Mouse (Mus musculus) 3T3-L1 (cell line): Measurements from ENCODE around the gene Nrd1.

Source experiments
- DNase-seq: peaks from one replicate; pipeline ENCODE4 v3.0.0-alpha.2; 2015; ENCODE audit warnings: low read depth, low spot score

The Nrd1 gene

DNA sequence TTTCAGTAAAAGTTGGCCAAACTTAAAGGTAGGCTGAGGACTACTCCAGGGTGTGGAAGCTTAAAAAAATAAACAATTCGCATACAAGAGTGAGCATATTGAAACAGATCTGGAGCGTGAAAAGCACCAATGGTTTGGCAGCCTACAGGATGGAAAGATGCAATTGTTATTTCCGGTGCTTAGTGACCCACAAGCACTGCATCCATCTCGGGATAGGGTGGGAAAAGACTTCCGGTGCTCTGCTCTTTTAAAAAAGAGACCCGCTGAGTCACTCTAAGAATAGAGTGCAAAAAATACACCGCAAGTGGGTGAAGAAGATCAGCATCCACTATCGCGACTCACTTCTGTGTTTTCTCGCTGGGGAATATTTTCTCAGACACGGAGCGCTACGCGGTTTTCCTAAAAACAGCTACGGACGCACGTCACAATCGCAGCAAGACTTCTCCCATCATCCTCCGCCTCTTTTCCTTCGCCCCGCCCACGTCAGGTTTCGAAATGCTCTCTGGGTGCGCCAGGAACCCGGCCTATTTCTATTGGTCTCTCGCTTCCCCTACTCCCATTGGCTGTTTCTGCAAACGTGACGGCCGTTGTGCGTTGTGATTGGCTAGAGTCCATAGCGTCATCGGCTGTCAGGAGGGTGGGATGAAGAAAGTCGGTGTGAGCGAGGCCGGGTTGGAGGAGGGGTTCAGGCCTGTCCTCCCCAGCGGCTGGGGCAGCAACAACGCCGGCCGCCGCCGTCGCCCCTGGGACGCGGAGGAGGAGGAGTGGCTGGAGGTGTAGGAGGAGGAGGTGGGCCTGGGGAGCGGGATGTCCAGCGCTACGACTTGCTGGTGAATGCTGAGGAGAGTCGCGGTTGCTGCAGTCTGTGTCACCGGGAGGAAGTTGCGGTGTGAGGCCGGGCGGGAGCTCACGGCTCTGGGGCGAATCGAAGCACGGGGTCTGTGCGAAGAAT lies at the start of gene Nrd1:
TSS of gene Nrd1 (plus strand) at position 657 of the 952 bp plus-strand sequence.
- peak; percentile 100 for DNase-seq

DNA sequence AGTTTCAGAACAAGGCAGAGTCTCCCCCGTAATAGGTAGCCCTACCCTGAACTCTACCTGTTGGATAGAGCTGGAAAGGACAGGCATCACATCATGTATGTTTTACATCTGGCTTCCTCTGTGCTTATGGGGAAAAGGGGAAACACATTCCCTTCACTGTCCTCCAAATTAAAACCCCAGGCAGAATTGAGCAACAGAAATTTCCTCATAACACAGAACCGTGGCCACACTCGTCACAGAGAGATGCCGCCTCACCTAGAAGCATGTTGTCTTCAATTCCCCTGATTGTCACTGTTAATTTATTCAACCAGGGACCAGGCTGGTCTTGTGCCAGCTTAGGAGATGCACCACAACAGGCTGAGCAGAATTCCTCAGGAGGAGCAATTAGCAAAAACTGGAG lies 48.8 kb upstream of the Nrd1 start:
- DNase-seq = no peak

DNA sequence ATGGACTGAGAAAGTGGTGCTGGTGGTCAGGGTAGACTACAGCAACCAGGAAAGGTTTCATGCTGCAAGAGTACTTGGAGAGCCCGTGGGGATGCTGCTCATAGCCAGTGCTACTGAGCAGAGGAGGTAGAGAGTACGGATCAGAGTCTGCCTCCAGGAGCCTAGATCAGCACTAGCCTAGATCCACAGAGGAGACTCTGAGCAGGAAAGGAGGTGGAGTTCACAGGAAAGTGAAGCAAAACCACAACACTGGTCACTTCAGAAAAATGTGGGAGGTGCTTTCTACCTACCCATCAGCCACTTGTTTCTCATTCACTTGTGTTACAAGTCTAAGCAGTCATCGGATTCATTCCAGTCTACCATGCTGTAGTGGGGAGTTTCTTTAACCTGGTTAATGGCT lies 40.8 kb upstream of the Nrd1 start:
- peak; percentile 64 for DNase-seq

DNA sequence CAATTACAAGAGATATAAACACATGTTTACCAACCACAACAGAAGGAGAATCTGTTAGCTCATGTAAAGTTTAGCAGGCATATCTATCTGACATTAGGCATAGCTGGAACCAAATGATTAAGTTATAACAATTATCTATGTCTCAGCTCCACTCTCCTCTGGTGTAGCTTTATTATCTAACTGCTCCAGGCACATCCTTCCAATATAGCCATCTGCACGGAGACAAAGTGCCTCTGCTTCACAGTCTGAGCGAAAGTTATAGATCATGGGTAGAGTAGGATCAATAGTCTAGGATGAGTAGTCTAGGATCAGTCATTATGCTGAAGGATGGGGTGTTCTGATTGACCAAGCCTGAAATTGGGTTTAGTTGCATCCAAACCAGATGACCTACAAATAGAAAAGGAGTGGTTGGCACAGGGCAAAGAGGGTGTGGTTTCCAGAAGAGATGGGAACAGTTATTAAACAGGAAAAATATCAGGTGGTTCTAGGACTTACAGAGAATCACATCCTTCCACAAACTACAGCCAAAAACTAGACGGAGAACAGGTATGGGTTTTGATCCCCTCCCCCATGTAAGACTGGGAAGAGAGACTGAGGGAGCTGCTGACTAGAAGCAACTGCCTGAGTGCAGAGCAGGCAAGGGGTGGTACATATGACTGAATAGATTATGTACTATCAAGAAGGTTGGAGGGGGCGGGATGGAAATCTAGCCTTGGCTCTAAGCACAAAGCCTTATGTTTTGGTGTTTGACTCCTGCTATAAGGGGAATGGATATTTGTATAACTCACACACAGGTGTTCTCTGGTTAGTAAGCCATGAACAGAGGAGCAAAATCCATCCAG lies 39.6 kb upstream of the Nrd1 start:
- DNase-seq = no peak

DNA sequence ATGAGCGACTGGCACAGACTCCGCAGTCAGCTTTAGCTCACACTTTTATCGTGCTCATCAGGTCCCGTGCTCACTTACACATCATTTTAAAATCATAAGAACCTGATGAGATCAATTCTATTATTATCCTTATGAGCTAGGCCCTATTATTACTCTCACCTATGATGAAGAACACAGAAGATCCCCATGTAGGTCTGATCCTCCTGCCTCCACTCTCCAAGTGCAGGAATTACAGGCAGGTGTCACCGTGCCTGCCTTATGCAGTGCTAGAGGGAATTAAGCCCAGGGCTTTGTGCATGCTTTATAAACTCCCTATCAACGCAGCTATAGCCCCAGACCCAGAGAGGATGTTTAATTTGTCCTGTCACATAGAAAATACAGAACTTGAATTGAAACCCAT lies 37.4 kb upstream of the Nrd1 start:
- DNase-seq = no peak

DNA sequence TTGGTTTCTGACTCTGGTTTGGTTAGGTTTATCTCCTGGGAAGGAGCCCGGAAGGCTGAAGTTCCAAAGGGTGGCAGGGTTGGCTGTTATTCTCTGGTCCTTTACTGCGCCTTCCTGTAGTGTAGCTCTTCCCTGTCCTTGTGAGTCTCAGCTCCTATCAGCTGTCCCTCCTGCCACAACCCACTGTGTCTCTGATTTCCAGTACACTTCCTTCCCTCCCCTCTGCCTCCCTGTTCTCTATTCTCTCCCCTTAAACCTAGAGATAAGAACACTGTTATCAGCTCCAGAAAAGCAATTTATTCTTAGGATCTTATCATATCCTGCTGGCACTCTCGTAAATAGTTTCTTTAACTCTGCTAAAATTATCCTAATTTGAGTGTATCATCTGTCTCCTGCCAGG lies 30.9 kb upstream of the Nrd1 start:
- DNase-seq = no peak

DNA sequence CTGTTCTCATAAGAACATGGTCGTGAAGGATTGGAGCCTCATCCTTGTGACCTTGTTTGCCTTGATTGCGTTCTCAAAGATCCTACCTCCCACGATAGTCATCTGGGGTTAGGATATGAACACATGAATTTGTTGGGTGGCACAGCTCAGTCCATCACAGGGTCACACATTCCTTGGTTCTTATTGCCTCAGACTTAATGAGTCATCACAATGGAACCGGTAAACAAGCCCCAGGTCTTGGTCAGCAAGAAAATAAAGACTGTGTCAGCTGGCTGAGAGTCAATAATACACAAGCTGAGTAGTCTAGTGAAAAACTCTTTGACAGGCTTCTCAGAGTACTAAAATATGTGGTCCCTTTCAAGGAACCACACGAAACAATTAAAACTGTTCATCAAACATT lies 29.4 kb upstream of the Nrd1 start:
- peak; percentile 84 for DNase-seq

DNA sequence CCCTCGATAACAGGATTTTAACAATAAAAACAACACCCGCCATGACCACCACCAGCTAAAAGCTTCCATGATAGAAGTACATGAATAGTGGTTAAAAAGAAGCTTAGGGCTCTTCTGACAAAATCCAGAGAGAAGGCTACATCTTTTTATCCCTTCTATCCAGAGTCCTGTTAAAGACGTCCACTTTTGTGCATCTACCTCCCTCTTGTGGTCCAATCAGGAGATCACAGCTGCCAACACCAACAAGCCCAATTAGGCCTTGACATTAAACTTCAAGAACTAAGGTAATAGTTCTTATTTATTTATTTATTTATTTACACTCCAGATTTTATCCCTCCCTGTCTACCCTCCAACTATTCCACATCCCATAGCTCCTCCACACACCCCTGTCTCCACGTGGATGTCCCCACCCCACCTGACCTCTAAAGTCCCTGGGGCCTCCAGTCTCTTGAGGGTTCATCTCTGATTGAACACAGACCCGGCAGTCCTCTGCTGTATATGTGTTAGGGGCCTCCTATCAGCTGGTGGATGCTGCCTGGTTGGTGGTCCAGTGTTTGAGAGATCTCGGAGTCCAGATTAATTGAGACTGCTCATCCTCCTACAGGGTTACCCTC lies 23.9 kb upstream of the Nrd1 start:
- DNase-seq = peak; percentile 82

DNA sequence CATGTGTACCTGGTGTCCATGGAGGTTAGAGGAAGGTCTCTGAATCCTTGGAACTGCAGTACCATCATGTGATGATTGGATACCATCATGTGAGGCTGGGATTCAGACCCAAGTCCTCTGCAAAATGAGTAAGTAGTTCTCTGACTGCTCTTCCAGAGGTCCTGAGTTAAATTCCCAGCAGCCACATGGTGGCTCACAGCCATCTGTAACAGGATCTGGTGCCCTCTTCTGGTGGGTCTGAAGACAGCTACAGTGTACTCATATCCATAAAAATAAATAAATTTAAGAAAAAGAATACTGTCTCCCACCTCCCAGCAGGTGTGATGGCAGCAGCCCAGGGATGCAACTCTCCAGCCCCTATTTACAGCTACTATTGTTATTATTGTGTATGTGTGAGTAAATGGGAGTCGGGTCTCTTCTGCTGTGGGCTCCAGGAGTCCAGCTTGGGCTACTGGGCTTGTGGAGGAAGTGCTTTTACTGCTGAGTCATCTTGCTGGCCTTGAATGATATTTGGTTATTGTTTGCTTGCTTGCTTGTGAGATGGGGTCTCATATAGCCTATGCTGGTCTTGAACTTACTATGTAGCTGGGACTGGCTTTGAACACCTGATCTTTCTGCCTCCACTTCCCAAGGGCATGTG lies 13.5 kb upstream of the Nrd1 start:
- DNase-seq = no peak

DNA sequence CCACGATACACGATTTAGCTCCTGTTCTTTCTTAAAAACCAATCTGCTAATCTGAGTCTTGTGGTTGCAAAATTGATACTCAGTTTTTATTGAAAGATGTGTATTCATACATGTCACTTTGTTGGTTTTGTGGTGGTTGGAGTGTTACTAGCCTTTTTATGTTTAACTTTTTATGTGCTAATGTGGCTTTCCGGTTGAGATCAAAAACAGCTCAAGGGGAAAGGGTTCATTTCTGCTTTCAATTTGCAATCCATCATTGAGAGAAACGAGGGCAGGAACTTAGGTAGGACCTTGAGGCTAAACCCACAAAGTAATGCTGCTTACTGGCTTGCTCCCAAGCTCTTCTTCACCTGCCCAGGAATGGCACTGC lies 13.0 kb upstream of the Nrd1 start:
- DNase-seq = no peak

DNA sequence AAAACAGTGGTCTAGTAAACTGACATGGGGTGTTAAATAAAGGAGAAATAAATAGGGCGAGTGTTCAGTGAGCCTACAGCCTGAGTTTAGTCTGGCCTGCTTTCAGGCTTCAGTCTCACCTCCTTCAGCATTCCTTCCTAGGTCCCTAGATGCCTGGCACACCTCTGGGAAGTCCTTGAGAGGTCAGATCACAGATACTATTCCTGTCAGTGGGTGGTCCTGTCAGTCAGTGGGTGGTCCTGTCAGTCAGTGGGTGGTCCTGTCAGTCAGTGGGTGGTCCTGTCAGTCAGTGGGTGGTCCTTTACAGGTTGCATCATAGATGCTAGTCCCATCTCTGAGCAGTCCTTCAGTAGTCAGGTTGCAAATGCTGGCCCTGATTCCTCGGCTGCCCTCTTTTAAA lies 11.0 kb upstream of the Nrd1 start:
- DNase-seq = no peak

DNA sequence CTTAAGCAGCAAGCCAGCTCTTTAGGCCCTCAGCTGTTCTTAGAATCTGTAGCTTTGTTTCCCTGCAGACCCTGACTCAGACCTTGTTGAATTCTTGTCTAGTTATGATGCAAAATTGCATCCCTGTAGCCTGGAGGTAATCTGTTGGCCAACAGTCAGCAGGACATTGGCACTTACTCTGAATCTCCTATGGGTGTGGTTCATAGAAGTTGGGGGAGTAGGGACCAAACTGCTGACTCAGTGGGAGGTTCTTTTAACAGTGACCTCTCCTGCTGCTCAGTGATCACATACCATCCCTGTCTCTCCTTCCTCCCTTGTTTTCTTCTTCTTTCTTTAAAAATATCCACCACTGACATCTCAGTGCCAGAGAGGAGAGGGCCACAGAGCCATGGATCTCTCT lies 10.4 kb upstream of the Nrd1 start:
- DNase-seq = peak; percentile 90

DNA sequence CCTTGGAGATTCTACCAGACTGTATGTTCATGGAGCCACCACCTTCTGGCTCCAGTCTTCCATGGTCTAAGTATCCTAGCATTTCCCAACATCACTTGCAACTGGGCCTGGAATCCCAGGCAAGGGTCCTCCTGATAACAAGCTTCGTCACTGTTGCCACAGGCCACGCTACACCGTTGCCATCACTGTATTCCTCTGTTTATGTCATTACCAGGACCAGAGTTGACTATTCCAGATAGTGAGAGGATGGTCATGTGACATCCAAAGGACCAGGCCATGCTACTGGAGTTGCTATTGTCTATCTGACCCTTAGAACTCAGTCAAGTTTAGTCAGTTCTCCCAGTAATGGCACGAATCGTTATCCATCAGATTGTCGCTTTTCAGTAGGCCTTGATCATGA lies 9.9 kb upstream of the Nrd1 start:
- no peak for DNase-seq

DNA sequence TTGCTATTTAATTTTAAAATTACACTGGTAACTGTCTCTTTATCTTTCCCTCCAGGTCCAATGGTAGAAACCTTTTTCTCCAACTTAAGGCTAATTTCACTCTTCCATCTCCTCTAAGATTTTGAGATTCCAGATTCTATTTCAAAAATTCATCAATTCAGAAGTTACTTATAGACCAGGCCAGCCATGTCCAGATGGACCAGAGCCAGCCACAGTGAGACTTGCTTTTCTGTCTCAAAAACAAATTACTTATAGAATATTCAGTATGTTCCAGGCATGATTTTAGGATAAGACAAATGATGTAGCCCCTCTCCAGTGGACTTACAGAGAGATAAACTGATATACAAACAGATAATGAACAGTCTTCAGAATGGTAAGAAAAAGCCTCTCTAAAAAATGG lies 8.6 kb upstream of the Nrd1 start:
- DNase-seq = no peak

DNA sequence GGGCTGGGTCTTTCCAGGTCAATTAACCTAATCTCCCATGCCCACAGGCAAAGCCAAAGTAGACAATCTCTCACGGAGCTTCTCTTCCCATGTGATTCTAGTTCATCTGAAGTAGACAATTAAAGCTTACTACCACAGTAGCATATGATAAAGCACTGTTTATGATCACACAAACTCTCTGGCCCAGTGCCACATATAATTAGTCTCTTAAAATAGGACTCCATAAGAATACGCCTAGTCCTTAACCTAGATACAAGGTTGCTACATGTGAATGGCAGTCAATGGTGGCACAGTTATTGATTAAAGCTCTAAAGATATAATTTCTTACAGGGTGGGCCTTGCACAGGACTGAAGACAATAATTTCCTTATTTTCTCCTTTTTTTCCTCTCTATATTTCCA lies 7.5 kb upstream of the Nrd1 start:
- DNase-seq = no peak

DNA sequence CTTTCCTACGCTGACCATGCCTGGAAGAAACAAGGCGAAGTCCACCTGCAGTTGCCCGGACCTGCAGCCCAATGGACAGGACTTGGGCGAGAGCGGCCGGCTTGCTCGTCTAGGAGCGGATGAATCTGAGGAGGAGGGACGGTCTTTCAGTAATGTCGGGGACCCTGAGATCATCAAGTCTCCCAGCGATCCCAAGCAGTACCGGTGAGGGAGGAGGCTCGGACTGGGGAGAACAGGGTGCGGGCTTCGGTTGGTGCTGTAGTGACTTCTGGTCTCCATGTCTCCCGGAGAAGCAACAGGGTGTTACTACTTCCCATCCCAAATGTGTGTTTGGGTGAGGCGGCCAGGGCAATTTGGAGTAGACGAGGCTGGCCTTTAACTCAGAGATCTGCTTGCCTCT lies 506 bp downstream of the Nrd1 start:
- DNase-seq = no peak

DNA sequence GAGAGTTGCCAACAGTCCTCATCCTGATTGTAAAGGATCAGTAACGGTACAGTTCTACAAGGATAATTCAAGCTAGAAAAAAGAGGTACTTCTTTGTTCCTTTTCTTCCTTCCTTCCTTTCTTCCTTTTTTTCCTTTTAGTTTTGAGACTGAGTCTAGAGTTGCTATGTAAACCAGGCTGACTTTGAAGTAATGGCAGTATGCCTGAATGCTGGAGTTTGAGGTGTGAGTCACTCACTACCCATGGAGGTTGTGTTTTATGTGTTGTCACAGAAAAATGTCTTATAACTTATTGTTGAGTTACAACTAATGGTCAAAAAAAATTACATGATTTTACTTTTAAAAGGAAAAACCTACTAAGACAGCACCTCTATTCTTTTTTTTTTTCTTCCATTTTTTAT lies 7.6 kb downstream of the Nrd1 start:
- DNase-seq = peak; percentile 89

DNA sequence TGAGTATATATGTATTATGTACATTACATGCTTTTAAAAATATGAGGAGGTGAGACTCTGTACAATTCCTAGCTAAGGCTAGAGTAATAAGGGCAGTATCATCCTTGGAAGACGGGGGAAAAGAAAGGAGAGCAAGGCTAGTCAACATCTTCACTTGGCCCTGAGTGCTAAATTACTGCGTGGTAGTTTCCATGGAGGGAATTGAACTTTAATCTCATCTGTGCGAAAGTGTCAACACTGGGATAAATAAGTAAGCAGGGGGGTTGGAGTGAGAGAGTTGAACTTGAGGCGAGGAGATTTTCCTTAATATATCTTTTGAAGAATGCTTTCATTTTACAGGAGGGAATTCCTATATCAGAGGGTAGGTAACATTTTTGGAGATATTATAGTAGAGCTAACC lies 13.6 kb downstream of the Nrd1 start:
- DNase-seq = no peak

DNA sequence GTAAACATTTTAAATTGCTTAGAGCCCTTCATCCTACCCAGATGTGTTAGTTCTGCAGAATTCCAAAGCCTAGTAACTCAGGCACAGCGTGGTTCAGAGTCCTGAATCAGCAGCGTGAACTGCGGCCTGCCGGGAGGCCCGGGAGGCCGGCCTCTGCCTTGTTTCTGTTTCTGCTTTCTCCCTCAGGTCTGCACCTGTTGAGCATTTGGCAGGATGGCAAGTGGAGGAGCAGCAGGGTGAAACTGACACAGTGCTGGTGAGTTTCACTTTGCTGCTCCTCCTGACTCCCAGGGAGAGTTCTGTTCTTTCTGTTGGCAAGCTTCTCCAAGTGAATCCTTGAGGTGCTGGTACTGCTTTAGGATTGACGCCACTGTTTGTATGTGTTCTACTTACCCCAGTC lies 17.0 kb downstream of the Nrd1 start:
- DNase-seq = no peak

DNA sequence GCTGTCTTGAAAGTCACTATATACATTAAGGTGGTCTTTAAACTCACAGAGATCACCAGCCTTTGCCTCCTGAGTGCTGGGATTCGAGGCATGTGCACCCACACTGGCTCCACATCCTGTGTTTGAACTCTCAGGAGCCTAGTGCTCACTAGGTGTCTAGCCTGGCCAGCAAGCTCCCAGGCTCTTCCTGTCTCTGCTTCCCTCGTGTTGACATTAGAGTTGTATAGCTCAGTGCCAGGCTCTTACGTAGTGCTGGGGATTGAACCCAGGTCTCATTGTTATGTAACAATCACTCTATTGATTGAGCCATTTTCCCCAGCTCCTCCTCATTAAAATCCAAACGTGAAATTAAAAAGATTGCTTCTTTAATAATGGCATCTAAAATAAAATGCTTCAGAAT lies 18.8 kb downstream of the Nrd1 start:
- no peak for DNase-seq

DNA sequence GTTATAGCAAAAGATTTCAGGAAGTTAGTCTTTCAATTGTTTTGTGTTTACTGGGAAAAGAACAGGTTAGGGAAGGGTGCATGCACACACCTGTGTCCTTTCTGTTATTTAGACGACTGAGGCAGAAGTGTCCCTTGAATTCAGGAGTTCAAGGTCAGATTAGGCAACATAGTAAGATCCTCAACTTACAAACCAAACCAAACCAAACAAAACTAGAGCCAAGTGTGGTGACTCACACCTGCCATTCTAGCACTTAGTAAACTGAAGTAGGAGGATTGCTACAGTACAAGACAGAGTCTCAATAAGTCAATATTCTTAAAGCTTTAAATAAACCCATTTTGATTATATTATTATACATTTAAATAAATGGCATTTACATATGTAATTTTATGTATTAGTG lies 21.5 kb downstream of the Nrd1 start:
- peak; percentile 68 for DNase-seq

DNA sequence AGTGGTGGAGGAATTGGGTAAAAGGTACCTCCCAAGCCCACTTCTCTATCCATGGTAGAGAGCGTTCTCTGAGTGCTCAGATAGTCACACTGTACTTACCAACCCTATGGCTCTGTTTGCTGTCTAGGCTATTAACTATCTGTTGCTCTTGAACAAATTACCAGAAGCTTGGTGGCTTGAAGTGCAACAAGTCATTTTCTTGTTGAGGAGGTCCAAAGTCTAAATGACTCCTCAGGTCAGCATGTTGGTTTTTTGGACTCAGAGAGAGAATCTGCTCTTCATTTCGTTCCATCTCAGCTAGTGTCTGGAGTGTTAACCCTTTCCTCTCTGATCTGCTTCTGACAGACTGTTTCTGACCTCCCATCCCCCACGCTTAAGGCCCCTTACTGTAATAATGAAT lies 24.6 kb downstream of the Nrd1 start:
- no peak for DNase-seq
